Mouse (Mus musculus): ENCODE measurements around the gene Slc38a10.

The Slc38a10 gene

GRCm38 (mm10) chr11:120098588-120099511, 52.3 kb downstream of the Slc38a10 start, which contains the start of the genes Tepsin and Ndufaf8:
Gene Tepsin (minus strand): TSS chr11:120098731.
Gene Ndufaf8 (plus strand): TSS chr11:120098928.
- DNase-seq = peak; percentile 99

DNA sequence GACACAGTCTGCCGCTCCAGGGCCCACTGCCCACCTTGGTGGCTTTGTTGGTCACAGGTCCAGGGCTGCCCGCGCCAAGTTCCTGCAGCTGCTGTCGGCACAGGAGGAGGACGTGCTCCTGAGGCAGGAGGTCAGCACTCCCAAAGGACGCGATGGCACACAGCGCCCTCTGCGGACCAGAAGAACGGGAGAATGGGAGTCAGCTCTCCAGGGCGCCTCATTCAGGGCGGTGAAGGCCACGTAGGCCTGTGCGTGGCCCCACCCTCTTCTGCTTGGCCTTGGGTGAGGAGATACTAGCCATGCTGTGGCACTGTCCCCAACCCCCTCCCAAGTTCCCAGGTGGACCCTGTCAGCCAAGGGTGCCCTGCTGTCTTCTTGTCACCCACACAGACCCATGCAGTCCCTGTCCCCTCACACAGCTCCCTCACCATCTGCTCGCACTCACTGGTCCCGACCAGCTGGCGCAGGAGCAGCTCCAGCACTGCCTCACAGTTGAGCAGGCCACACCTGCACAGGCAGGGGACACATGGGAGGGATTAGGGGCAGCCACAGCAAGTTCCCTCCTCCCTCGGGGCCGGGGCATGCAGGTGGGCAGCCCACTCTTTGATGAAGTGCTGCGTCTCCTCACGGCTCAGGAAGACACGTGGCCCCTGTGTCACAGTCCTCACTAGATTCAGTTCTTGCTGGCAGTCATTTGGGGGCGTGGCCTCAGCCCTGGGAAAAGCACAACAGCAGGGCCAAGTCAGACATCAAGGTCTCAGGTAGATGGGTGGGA, 58.1 kb downstream of the Slc38a10 start:
- no peak for DNase-seq

- DNase-seq = no peak
These were observed 60.5 kb downstream of the Slc38a10 start for GRCm38 (mm10) chr11:120090661-120091060.

DNA sequence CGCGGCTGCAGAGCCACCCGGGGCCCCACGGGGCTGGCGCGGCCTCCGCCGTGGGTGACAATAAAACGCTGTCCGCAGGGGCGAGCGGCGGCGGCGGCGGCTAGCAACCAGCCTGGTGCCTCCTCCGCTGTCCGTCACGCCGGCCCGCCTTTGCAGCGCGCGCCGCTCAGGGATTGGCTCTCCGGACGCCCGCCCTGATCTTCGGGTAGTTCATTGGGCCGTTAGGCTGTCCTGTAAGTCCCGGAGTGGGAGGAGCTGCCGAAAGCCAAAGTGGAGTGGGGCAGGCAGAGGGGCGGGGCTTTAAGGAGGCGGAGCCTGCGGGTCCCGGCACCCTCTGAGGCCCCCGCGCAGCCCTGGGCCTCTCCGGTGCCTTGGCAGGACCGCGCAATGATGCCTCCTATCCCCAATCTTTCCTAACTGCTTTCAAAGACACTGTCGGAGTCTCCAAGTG, 64.4 kb downstream of the Slc38a10 start, which contains the start of gene Cep131:
Gene Cep131, minus strand, starts transcription at position 126 of the 451 bp plus-strand sequence.
- peak; percentile 97 to 98 for DNase-seq

DNA sequence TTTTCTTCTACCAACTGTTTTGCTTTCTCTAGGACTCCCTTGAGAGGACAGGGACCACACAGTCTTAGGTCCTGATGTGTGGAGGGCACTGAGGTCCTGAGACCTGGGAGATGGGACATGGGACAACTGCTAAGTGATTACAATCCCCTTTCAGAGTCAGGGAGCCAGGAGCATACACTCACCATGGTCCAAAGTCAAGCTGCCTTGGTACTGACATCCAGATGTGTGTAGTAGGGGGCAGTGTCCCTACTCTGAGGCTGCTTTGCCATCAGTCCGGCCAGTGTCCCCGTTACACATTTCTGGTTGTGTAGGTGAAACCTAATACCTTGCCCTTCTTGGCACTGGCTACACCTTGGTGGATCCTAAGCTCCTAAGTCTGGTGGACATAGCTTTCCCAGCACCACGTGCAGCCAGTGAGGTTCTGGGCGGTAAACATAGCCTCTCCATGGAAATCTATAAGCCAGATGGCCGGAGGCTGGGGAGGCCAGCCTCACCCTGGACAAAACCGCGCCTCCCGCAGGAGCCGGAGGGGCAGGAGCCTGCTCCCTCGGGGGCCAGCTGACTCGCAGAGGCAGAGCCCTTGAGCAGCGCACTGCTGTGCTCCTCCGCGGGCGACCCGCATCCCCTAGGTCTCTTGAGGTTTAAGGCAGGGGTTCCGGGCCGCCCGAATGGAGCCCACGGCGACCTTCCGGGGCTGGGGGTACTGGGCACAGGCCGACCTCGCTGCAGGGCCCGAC, 65.1 kb downstream of the Slc38a10 start:
- DNase-seq = peak; percentile 35 to 40

GRCm38 (mm10) chr11:120080282-120080681, 70.9 kb downstream of the Slc38a10 start:
- DNase-seq = no peak

DNA sequence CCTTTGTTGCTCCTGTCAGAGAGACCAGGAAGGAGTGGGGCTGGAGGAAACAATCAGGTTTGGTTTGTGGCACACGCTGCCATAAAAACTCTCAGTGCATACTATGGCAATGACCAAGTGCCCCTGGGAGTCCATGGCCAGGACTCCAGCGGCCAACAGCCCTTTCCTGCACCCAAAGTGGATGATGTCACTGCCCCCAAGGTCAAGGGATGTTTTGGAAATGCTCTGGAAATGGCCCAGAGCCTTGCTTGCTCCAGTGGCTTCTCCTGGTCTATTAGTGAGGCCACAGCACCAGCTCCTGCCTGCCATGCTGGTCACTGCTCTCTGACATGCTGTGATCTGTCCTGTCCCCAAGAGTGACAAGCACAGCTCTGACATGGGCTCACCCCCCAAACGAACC, 75.0 kb downstream of the Slc38a10 start:
- no peak for DNase-seq

- DNase-seq = no peak
These were observed 78.0 kb downstream of the Slc38a10 start for GRCm38 (mm10) chr11:120072986-120073647.

GRCm38 (mm10) chr11:120071731-120072320, 79.3 kb downstream of the Slc38a10 start:
- DNase-seq = no peak

- no peak for DNase-seq
These were observed 80.1 kb downstream of the Slc38a10 start for GRCm38 (mm10) chr11:120071065-120071464.

DNA sequence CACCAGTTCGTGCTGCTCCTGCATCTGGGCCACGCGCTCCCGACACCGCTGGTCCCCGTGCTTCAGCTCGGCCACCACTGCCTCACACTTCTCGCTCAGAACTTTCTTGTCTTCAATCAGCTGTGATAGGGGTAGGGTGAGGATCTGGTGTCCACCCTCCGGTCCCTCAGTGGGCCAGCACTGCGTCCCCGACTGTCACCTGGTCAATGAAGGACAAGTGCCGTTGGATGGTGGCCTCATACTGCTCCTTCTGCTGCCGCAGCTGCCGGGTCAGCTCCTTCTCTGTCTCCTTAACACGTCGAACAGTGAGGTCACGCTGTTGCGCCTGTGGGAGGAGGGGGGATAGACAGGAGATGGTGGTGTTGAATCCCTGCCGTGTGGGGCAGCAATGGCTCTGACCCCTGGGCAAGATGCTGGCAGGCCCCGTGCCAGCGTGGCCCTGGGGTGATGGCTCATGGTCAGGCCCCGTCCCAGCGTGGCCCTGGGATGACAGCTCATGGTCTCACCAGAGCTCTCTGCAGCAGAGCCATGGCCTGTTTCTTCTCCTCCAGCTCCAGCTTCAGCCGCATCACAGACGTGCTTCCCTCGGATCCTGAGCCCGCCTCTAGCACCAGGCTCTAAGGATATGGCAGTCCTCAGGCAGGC, 80.7 kb downstream of the Slc38a10 start:
- no peak for DNase-seq

DNA sequence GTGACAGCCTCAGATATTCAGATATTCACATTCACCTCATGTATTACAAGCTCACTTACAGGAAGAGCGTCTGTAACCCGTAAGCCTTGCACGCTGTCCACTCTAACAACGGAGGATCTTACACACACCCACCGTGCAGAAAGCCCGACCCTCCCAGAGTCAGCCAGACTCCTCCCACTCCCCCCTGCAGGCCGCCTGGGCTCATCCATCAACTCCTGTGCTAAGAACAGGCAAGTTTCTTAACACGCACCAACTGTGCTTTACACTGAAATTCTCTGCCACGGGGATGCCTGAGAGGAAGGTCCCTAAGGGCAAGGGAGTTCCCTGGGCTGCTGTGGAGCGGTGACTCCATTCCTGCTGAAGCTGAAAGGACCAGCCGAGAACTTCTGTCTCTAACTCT, 81.9 kb downstream of the Slc38a10 start:
- no peak for DNase-seq

DNA sequence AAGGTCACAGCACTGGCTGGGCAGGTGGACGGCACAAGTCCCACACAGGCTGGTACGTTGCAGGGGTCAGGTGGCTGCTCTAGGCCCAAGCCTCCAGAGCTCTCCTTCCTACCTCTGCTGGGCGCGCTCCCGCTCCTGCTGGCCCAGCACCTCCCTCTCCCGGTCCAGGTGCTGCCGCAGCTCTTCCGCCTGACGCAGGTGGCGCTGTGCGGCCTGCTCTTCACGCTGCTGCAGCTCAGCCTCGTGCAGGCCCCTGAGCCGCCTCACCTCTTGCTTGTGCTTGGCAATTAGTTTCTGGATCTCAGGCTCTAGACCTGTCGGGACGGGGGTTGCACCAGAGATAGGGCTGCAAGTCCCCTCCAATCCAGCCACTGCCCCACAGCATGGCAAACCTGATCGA, 83.3 kb downstream of the Slc38a10 start:
- no peak for DNase-seq

DNA sequence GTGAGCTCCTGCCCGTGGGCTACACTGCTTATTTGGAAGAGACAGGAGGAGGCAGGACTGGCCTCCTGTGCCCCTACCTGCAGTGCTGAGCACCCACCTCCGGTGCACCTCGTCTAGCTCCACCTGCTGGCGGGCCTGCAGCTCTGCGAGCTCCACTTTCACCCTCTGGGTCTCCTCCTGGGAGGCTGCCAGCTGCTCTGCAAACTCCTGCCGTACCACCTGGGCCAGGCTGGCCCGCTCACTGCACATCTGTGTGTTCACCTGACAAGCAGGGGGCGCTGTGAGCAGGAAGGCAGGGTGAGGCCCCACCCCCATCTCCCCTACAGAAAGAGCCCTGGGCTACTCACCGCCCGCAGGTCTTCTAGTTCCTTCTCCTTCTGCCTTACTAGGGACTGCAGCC, 85.9 kb downstream of the Slc38a10 start:
- DNase-seq = peak; percentile 61 to 65

DNA sequence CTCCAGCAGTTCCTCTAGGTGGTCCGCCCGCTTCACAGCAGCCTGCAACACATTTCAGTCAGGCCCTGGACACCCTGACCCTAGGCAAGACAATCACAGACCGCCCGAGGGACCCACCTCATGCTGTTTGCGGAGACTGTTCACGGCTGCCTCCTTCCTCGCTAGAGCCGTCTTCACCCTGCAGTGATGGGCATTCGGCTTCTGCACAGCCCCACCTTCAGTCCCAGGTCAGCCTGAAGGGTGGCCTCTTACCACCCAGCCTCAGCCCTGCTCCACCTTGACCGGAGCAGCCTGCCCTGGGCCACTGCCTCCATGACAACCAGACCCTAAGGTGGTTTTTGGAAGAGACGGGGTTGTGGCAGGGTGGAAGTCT, 86.5 kb downstream of the Slc38a10 start:
- DNase-seq = no peak

DNA sequence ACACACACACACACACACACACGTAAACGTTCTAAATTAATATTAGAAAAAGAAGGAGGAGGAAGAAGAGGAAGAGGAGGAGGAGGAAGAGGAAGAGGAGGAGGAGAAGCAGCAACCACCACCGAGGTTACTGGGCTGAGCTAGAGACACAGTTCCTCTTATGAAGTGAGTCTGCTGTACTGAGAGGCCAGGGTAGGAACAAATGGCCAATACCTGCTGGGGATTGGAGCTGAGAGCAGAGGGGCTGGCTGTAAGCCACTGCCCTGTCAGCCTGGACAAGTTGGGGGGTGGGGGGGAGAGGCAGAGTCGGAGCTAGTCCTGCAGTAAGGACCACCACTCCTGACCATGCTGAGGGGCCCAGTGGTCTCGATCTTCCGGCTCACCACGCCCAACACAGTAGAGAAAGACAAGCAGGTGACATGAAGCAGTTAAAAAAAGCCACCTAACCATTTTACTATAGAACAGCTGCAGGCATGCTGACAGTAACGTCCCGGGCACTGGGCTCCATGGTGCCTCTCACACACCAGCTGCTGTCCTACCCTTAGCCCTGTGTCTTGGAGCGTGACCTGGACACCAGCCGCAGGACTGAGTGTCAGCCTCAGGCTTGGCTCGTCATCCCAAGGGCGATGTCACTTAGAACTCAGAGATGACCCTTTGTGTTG, 87.0 kb downstream of the Slc38a10 start:
- no peak for DNase-seq

- no peak for DNase-seq
These were observed 87.8 kb downstream of the Slc38a10 start for GRCm38 (mm10) chr11:120063326-120063725.

DNA sequence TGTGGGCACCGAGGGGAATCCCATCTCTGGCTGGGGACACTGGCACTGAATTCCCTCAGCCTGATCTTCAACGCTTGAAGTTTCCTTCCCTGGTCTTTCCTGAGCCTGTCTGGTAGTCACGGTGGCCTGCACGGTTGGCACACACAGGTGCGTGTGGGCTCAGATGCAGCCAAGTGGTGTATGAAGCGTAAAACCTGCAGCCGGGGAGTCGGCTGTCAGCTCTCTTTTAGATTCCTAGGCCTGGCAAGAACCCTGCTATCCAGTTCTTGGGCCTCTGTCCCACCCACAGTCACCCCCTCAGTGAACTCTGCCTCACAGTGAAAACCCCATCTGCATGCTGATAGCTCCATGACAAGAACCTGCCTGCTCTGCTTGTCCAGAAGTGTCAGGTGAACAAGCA, 90.5 kb downstream of the Slc38a10 start:
- no peak for DNase-seq

DNA sequence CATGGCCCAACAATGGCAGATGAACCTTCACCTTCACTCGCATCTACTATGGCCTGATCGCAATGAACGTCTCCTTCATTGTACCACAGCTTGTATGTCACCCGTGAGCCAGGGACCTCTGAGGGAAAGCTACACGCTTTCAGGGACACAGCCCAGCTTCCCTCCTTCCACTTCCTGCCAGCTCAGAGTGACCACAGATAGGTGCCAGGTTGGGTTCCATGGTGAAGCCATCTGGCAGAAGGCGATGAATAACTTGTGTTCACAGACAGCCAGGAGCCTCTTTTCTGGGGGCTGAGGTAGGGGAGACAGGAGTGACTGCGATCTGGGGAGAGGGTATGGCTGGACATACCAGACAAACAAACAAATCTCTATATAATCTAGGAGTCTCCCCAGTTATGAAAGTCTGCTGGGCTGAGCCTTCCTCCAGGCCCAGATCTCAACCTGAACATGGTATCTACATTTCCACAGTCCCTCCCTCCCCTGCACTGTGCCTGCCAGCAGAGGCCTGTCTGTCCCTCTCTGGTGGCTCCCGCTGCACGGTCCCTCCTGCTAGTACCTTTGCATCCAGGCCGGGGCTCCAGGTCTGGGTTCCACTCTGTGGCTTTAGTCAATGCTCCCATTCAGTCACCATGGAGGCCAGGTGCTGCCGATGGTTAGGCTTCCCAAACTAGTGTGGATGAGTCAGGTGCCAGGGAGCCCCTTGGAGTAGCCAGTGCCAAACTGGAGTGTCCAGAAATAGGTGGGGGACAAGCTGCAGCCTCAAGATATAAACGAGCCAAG, 95.0 kb downstream of the Slc38a10 start:
- no peak for DNase-seq
